Mouse (Mus musculus): ENCODE results near the gene Gas1. TPM values are rescaled to one million over a fixed set of nuclear protein-coding genes. Genes with fewer than 3 reads are reported as not detected.

Gas1 gene
- polyA plus RNA-seq, 1 experiment from 2014 or later: 11.7 TPM

DNA sequence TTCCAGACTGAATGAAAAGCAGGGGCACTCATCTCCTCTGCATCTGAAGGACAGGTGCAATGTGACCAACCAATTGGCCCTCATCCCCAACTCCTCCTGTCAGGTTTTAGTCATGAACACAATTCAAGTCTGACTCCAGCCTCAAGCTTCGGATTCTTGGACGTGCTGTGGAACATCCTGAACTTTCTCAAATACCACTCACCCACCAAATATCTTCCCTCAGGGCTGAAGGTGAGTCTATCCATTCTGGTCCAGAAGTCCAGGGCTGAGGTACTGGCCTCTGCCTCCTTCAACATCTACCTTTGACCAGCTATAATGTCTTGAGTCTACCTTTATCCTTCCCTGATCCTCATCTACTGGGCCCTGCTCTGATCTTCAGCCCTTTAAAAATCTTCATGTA is 8.1 kb downstream of the Gas1 start:
- Histone ChIP-seq H3K4me2 (ENCODE audit: low read length) (no peak overlapping the region), H3K4me1 (ENCODE audit: control insufficient read depth, insufficient read depth, low read depth, low read length) (peaks cover 8% of the 10 kb centered on the region; the same call in 1 of the 2 replicates), H3K4me3 (ENCODE audit: low read length) (no peak overlapping the region), H3K27me3 (replicated peaks; ENCODE audit: control insufficient read depth, insufficient read depth, low read length) (no peaks in the 10 kb centered on the region), H3K9me3 (ENCODE audit: control insufficient read depth, low read length) (no peaks in the 10 kb centered on the region), H3K27ac (ENCODE audit: low read depth, low read length) (no peak overlapping the region), H3K9ac (ENCODE audit: low read depth, low read length) (no peak overlapping the region), H3K36me3 (ENCODE audit: control insufficient read depth, insufficient read depth, low read length) (no peaks in the 10 kb centered on the region)
- ATAC-seq: no peak
- WGBS: 95% methylated on average over 2 of the region's 2 CpGs

- H3K4me2 ChIP-seq (ENCODE audit: low read length): peak overlapping the region; percentile 26
- H3K36me3 ChIP-seq (ENCODE audit: control insufficient read depth, insufficient read depth, low read length): no peaks in the 10 kb centered on the region
- 13% methylated on average over 19 of the region's 19 CpGs for WGBS
- ATAC-seq: no peak
- no peak overlapping the region for H3K9ac ChIP-seq (ENCODE audit: low read depth, low read length)
- H3K27me3 ChIP-seq (replicated peaks; ENCODE audit: control insufficient read depth, insufficient read depth, low read length): no peaks in the 10 kb centered on the region; the same call in 1 of the 2 replicates
- peaks cover 8% of the 10 kb centered on the region for H3K9me3 ChIP-seq (ENCODE audit: control insufficient read depth, low read length)
- H3K27ac ChIP-seq (ENCODE audit: low read depth, low read length): no peak overlapping the region
- H3K4me1 ChIP-seq (ENCODE audit: control insufficient read depth, insufficient read depth, low read depth, low read length): peaks cover 4% of the 10 kb centered on the region
- no peak overlapping the region for H3K4me3 ChIP-seq (ENCODE audit: low read length)
Observed at GRCm38 (mm10) chr13:60156294-60157126, 20.7 kb downstream of the Gas1 start.

- Histone ChIP-seq H3K4me3 (ENCODE audit: low read length) (no peak overlapping the region), H3K9ac (ENCODE audit: low read depth, low read length) (no peak overlapping the region), H3K9me3 (ENCODE audit: control insufficient read depth, low read length) (peaks cover 8% of the 10 kb centered on the region), H3K27ac (ENCODE audit: low read depth, low read length) (no peak overlapping the region), H3K27me3 (replicated peaks; ENCODE audit: control insufficient read depth, insufficient read depth, low read length) (no peaks in the 10 kb centered on the region; the same call in 1 of the 2 replicates), H3K36me3 (ENCODE audit: control insufficient read depth, insufficient read depth, low read length) (no peaks in the 10 kb centered on the region), H3K4me2 (ENCODE audit: low read length) (no peak overlapping the region), H3K4me1 (ENCODE audit: control insufficient read depth, insufficient read depth, low read depth, low read length) (peaks cover 4% of the 10 kb centered on the region)
- WGBS: 93% methylated on average over 3 of the region's 3 CpGs
- no peak for ATAC-seq
Observed at GRCm38 (mm10) chr13:60154170-60154569, 23.0 kb downstream of the Gas1 start.

DNA sequence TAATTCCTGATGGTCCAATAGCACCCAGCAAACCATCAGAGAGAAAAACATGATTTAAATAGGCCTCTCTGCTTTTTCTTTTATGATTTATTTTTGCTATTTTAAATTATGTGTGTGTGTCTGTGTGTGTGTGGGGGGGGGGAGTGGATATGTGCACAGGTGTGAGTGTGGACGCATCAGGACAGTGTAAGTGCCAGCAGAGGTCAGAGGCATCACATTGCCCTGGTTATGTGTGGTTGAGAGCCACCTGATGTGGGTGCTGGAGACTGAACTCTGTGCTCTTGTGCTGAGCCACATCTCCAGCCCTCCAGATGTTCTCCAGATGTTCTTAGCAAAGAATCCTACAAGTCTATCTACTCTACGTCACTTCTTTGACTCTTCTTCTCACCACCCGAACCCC is 28.9 kb downstream of the Gas1 start:
- Histone ChIP-seq H3K9ac (ENCODE audit: low read depth, low read length) (no peak overlapping the region), H3K4me3 (ENCODE audit: low read length) (no peak overlapping the region), H3K4me2 (ENCODE audit: low read length) (no peak overlapping the region), H3K27ac (ENCODE audit: low read depth, low read length) (no peak overlapping the region), H3K9me3 (ENCODE audit: control insufficient read depth, low read length) (peaks cover 3% of the 10 kb centered on the region; the same call in 1 of the 2 replicates), H3K36me3 (ENCODE audit: control insufficient read depth, insufficient read depth, low read length) (no peaks in the 10 kb centered on the region), H3K4me1 (ENCODE audit: control insufficient read depth, insufficient read depth, low read depth, low read length) (peaks cover 11% of the 10 kb centered on the region), H3K27me3 (replicated peaks; ENCODE audit: control insufficient read depth, insufficient read depth, low read length) (no peaks in the 10 kb centered on the region)
- no peak for ATAC-seq
- WGBS: 78% methylated on average over 3 of the region's 3 CpGs

- 40% methylated on average over 2 of the region's 2 CpGs for WGBS
- Histone ChIP-seq H3K36me3 (ENCODE audit: control insufficient read depth, insufficient read depth, low read length) (no peaks in the 10 kb centered on the region), H3K27ac (ENCODE audit: low read depth, low read length) (peak overlapping the region; percentile 23; the same call in 1 of the 2 replicates), H3K4me2 (ENCODE audit: low read length) (peak overlapping the region; percentile 52), H3K27me3 (replicated peaks; ENCODE audit: control insufficient read depth, insufficient read depth, low read length) (no peaks in the 10 kb centered on the region), H3K4me1 (ENCODE audit: control insufficient read depth, insufficient read depth, low read depth, low read length) (peaks cover 11% of the 10 kb centered on the region), H3K9ac (ENCODE audit: low read depth, low read length) (peak overlapping the region; percentile 14; the same call in 1 of the 2 replicates), H3K9me3 (ENCODE audit: control insufficient read depth, low read length) (no peaks in the 10 kb centered on the region), H3K4me3 (ENCODE audit: low read length) (no peak overlapping the region)
- ATAC-seq: peak; percentile 59
Observed at GRCm38 (mm10) chr13:60147857-60148181, 29.3 kb downstream of the Gas1 start.

GRCm38 (mm10) chr13:60146994-60147856 is 29.9 kb downstream of the Gas1 start:
- peak; percentile 64 for ATAC-seq
- Histone ChIP-seq H3K27ac (ENCODE audit: low read depth, low read length) (peak overlapping the region; percentile 40; the same call in 1 of the 2 replicates), H3K36me3 (ENCODE audit: control insufficient read depth, insufficient read depth, low read length) (no peaks in the 10 kb centered on the region), H3K4me3 (ENCODE audit: low read length) (peak overlapping the region; percentile 16), H3K9ac (ENCODE audit: low read depth, low read length) (peak overlapping the region; percentile 14), H3K9me3 (ENCODE audit: control insufficient read depth, low read length) (no peaks in the 10 kb centered on the region), H3K4me2 (ENCODE audit: low read length) (peak overlapping the region; percentile 52), H3K4me1 (ENCODE audit: control insufficient read depth, insufficient read depth, low read depth, low read length) (peaks cover 11% of the 10 kb centered on the region), H3K27me3 (replicated peaks; ENCODE audit: control insufficient read depth, insufficient read depth, low read length) (no peaks in the 10 kb centered on the region)
- 2% methylated on average over 21 of the region's 21 CpGs for WGBS

GRCm38 (mm10) chr13:60146231-60146630 is 30.9 kb downstream of the Gas1 start:
- H3K9ac ChIP-seq (ENCODE audit: low read depth, low read length): no peak overlapping the region
- no peak overlapping the region for H3K4me2 ChIP-seq (ENCODE audit: low read length)
- H3K36me3 ChIP-seq (ENCODE audit: control insufficient read depth, insufficient read depth, low read length): no peaks in the 10 kb centered on the region
- H3K4me3 ChIP-seq (ENCODE audit: low read length): no peak overlapping the region
- ATAC-seq: no peak
- H3K27me3 ChIP-seq (replicated peaks; ENCODE audit: control insufficient read depth, insufficient read depth, low read length): no peaks in the 10 kb centered on the region
- no peaks in the 10 kb centered on the region for H3K9me3 ChIP-seq (ENCODE audit: control insufficient read depth, low read length)
- H3K4me1 ChIP-seq (ENCODE audit: control insufficient read depth, insufficient read depth, low read depth, low read length): peaks cover 11% of the 10 kb centered on the region
- 42% methylated on average over 3 of the region's 3 CpGs for WGBS
- H3K27ac ChIP-seq (ENCODE audit: low read depth, low read length): no peak overlapping the region

DNA sequence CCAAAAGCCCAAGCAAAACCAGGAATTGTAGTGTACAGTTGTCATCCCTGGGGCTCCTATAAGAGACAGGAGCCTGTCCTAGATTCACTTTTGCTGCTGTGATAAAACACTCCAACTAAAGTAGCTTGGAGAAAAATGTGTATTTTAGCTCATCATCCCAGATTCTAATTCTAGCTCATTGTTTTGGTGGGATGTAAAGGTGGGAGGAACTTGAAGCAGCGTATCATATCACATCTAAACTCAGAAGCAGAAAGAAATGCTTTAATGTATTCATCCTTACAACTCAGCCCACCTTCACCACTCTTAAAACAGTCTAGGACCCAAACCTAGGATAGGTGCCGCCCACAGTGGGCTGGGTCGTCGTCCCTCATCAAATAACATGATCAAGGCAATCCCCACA is 40.2 kb downstream of the Gas1 start:
- no peaks in the 10 kb centered on the region; the same call in 1 of the 2 replicates for H3K4me1 ChIP-seq (ENCODE audit: control insufficient read depth, insufficient read depth, low read depth, low read length)
- H3K9me3 ChIP-seq (ENCODE audit: control insufficient read depth, low read length): no peaks in the 10 kb centered on the region
- no peak overlapping the region for H3K27ac ChIP-seq (ENCODE audit: low read depth, low read length)
- no peaks in the 10 kb centered on the region for H3K27me3 ChIP-seq (replicated peaks; ENCODE audit: control insufficient read depth, insufficient read depth, low read length)
- H3K9ac ChIP-seq (ENCODE audit: low read depth, low read length): no peak overlapping the region
- no peak overlapping the region for H3K4me3 ChIP-seq (ENCODE audit: low read length)
- ATAC-seq: no peak
- no peak overlapping the region for H3K4me2 ChIP-seq (ENCODE audit: low read length)
- WGBS: 95% methylated on average over 4 of the region's 4 CpGs
- no peaks in the 10 kb centered on the region for H3K36me3 ChIP-seq (ENCODE audit: control insufficient read depth, insufficient read depth, low read length)

DNA sequence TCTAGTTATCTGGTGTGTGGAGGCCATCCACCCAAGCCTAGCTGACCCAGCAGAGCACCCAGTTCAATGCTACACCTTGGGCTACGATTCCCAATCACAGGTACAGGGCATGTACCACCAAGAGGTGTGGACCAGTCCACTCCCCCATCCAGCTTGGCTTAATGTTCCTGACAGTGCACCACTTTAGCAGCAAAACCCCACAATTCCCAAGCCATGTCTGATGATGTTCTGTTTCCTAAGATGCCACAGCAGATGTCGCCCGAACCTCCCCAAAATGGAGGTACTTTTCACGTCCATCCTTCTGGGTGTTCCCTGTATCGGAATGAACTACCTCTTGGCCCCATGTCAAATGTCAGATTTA is 42.7 kb downstream of the Gas1 start:
- H3K9me3 ChIP-seq (ENCODE audit: control insufficient read depth, low read length): no peaks in the 10 kb centered on the region
- no peak for ATAC-seq
- no peaks in the 10 kb centered on the region for H3K27me3 ChIP-seq (replicated peaks; ENCODE audit: control insufficient read depth, insufficient read depth, low read length)
- 92% methylated on average over 5 of the region's 5 CpGs for WGBS
- no peaks in the 10 kb centered on the region for H3K36me3 ChIP-seq (ENCODE audit: control insufficient read depth, insufficient read depth, low read length)
- no peak overlapping the region for H3K27ac ChIP-seq (ENCODE audit: low read depth, low read length)
- no peaks in the 10 kb centered on the region; the same call in 1 of the 2 replicates for H3K4me1 ChIP-seq (ENCODE audit: control insufficient read depth, insufficient read depth, low read depth, low read length)
- no peak overlapping the region for H3K4me2 ChIP-seq (ENCODE audit: low read length)
- H3K4me3 ChIP-seq (ENCODE audit: low read length): no peak overlapping the region
- no peak overlapping the region for H3K9ac ChIP-seq (ENCODE audit: low read depth, low read length)

Data from hindbrain, embryonic 16.5 days (tissue).